Mouse (Mus musculus) brown adipose tissue, adult 24 weeks (tissue): ENCODE results near the gene Pdhx. TPM values are rescaled to one million over a fixed set of nuclear protein-coding genes. Genes with fewer than 3 reads are reported as not detected.

Experiments used
- H3K27ac ChIP-seq: fragments of 200-500 bp; replicated peaks from 2 replicates; pipeline ENCODE4 v1.5.1; 2012; ENCODE audit warnings: low read depth, mild to moderate bottlenecking, low read length
- H3K4me1 ChIP-seq: fragments of 200-500 bp; 2 replicates; pipeline ENCODE4 v1.6.1; 2012; ENCODE audit warnings: low read length, mixed read lengths; ENCODE audit not compliant: control insufficient read depth, insufficient read depth, insufficient read length
- H3K4me3 ChIP-seq: fragments of 200-500 bp; 2 replicates; pipeline ENCODE4 v1.5.1; 2012; ENCODE audit warnings: low read depth, mild to moderate bottlenecking, low read length, moderate library complexity; ENCODE audit not compliant: insufficient read depth
- polyA plus RNA-seq: library from polyadenylated mRNA; stranded (reverse); fragments of >200 nt; gene quantifications from 2 replicates; pipeline ENCODE4 v1.2.4, GENCODE M21; 2012; ENCODE audit not compliant: missing spikeins, insufficient read depth, insufficient read length

The Pdhx gene
- polyA plus RNA-seq, 1 experiment, result 131 TPM

- peaks cover 2% of the 10 kb centered on the region for H3K4me1 ChIP-seq
- H3K27ac ChIP-seq, result no peak overlapping the region
- no peak overlapping the region for H3K4me3 ChIP-seq
Observed at GRCm38 (mm10) chr2:103070586-103070985, 2.7 kb downstream of the Pdhx start.

DNA sequence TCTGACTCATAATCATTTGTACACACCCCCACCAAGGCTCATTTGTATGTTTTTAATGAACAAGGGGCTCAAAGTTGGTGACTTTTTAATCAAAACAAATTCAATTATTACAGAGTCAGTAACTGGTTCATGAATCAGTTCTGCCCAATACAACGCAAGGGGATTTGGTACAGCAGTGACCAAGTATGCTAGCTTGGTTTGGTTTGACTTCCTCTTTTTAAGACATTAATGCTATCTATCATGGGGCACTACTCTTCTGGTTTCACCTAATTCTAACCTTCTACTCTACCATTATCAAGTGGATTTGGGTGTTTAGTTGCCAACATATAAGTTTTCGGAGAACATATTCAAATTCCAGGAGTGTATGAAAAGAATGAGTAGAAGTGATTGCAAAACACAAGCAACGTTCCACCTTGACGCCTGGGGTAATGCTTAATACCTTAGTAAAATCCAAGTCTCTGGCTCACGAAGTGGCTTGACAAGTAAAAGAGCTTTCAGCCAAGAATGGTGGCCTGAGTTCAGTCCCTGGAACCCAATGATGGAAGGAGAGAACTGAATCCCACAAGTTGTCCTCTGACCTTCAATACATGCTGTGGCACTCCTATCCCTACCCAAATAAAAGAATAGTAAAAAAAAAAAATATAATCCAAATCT is 3.4 kb downstream of the Pdhx start:
- peaks cover 2% of the 10 kb centered on the region for H3K4me1 ChIP-seq
- H3K4me3 ChIP-seq, result no peak overlapping the region
- peak overlapping the region; percentile 16; the same call in 1 of the 2 replicates for H3K27ac ChIP-seq

DNA sequence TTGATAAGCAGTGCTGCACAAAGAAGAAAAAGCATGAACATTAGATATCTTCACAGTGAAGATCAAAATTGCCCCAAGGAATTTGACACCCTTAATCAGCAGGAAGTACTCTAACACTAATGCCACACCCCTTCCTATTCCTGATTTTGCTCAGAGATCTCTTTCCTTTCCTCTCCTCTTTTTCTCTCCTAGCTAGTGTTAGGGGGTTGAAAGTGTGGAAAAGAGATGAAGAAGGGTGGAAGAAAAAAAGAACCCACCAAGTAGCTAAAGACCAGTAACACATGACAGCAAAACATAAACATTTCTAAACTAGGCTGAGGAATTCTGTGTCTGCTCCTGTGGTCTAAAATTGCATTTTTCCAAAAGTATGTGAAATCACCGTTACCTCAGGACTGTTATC is 4.7 kb downstream of the Pdhx start:
- peaks cover 2% of the 10 kb centered on the region for H3K4me1 ChIP-seq
- no peak overlapping the region for H3K4me3 ChIP-seq
- no peak overlapping the region for H3K27ac ChIP-seq

DNA sequence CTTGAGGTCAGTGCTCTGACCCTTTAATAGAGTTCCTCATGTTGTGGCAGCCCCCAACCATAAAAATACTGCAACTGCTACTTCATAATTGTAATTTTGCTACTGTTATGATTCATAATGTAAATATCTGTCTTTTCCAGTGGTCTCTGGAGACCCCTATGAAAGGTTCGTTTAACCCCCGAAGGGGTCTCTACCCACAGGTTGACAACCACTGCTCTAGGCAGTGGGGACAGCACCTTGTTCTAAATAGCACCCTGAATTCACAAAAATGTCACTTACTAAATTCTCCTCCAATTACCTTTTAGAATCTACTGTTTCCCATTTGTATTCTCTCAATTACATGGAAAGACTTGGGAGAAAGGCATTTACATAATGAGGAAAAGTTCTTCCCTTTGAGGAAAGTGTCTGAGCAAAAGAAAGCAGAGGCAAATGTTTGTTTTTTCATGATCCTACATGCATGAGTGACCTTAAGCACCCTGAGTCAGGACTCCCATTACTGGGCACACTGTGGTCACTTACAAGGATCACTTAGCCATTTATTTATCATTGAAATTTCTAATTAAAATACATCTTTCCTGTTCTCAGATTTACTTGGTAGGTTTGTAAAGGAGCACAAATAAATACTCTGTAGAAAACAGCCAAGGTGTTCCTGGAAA is 5.6 kb downstream of the Pdhx start:
- H3K27ac ChIP-seq, result no peak overlapping the region
- H3K4me1 ChIP-seq, result peaks cover 2% of the 10 kb centered on the region

DNA sequence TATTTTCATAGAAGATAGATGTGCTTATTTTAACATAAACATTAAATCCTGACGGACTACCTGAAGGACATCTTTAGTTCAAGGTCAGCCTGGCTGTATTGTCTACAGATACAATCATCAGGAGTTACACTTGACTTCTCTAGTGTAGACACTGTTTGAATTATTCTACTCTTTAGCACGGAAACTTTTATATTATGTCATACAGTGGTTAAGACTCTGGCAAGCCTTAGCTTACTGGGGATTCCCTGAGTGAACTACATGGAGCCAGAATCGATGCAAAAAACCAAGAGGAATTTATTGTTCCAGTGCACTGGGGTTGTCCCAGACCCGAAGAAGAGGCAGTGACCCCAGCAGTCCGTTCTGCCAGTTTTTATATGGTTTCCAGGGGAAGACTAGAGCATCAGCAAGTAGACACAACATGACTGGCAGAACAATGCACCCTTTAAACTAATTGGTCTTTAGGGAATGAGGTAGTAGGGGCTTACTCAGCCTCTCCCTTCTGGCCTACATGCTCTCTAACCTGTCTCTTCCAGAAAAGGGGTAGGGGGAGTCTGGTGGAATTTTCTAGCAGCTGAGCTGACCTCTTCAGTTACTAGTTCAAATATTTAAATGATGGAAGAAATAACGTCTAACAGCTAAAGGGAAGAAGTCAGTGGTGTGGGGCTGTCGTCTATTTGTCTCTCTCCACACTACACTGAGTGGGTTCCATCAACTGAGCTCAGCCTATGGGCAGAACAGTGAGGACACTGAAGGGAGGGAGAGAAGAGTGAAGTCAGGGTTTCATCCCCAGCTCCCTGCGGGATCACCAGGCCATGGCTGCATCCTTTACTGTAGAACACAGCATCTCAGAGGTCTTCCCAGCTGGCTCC is 6.4 kb downstream of the Pdhx start:
- Histone ChIP-seq H3K4me3 (no peak overlapping the region), H3K4me1 (peaks cover 2% of the 10 kb centered on the region), H3K27ac (no peak overlapping the region)

More for the DNA sequence above, 5.6 kb downstream of the Pdhx start:
- H3K4me3 ChIP-seq, result no peak overlapping the region

GRCm38 (mm10) chr2:103062865-103063264 is 10.4 kb downstream of the Pdhx start:
- Histone ChIP-seq H3K27ac (no peak overlapping the region), H3K4me3 (no peak overlapping the region), H3K4me1 (no peaks in the 10 kb centered on the region)

DNA sequence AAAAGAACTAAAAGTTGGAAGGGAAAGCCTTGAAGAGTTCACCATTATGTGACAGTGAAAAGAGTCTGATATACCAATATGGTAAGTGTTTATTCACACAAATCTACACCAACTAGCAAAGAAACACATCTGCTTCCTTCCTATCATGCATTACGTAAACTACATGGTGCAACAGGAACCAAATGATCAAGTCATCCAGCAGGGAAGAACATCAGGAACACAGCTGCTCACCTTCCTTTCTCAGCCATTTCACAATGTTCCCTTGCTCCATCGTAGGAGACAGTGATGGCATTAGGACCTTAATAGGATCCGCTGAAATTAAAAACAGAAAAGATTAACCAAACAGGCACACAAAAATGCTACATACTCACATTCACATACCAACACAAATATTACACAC is 15.0 kb downstream of the Pdhx start:
- Histone ChIP-seq H3K4me3 (no peak overlapping the region), H3K4me1 (no peaks in the 10 kb centered on the region), H3K27ac (no peak overlapping the region)

GRCm38 (mm10) chr2:103055820-103056219 is 17.5 kb downstream of the Pdhx start:
- Histone ChIP-seq H3K27ac (no peak overlapping the region), H3K4me3 (no peak overlapping the region), H3K4me1 (no peaks in the 10 kb centered on the region)

- H3K4me3 ChIP-seq, result no peak overlapping the region
- H3K4me1 ChIP-seq, result no peaks in the 10 kb centered on the region
- H3K27ac ChIP-seq, result no peak overlapping the region
Observed at GRCm38 (mm10) chr2:103051937-103052893, 21.1 kb downstream of the Pdhx start.

DNA sequence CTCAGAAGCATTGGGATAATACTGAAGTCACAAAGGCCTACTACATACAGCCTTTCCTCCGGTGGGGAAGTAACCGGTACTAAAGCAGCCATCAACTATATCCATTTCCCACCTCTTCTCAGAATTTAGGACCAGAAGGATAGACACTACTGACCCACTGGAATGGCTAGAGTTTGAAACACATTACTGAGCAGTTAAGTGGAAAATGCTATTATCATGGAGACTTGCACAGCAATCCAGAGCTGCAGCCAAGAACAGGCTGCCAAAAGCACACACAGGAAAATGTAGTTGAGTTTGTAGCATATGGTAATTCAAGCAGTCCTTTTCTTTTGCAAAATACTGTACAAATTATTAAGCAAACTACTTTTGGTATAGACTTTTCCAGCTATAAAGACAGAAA is 28.0 kb downstream of the Pdhx start:
- Histone ChIP-seq H3K4me1 (no peaks in the 10 kb centered on the region), H3K4me3 (no peak overlapping the region), H3K27ac (no peak overlapping the region)

DNA sequence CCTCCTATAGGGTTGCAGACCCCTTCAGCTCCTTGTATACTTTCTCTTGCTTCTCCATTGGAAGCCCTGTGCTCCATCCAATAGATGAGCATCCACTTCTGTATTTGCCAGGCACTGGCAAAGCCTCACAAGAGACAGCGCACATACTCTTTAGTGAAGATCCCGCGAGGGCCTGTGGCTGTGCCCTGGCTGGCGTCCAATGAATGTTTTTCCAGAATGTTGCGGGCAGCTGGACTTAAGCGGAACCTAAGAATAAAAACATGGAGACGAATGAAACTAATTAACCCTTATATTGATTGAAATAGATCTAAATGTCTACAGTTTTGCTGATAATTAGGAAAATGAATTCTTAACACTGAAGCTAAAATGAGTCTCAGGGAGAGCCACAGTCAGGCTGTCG is 32.4 kb downstream of the Pdhx start:
- Histone ChIP-seq H3K4me1 (no peaks in the 10 kb centered on the region), H3K27ac (no peak overlapping the region), H3K4me3 (no peak overlapping the region)

GRCm38 (mm10) chr2:103037831-103038230 is 35.5 kb downstream of the Pdhx start:
- no peak overlapping the region for H3K27ac ChIP-seq
- no peak overlapping the region for H3K4me3 ChIP-seq
- H3K4me1 ChIP-seq, result no peaks in the 10 kb centered on the region

DNA sequence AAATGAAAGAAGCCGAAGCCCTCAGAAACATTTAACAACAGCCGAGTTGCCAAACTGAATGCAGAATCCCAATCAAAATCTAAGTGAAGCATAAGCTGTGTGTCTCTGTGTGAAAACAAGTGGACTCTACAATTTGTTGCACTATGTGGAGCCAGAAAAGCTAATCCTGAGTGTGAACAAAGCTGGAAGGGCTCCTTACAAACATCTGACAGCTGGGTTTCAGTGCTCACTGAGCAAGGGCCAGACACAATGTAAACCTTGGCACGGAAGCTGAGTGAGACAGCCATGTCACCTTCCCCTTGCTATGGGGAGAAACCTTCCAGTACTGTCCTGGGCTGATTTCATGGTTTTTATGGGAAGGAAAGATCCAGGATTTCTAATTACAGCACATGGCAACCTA is 50.6 kb downstream of the Pdhx start:
- H3K4me3 ChIP-seq, result no peak overlapping the region

GRCm38 (mm10) chr2:103020191-103020987 is 52.9 kb downstream of the Pdhx start:
- no peaks in the 10 kb centered on the region for H3K4me1 ChIP-seq

More for the DNA sequence above, 50.6 kb downstream of the Pdhx start:
- Histone ChIP-seq H3K4me1 (no peaks in the 10 kb centered on the region), H3K27ac (no peak overlapping the region)

More at GRCm38 (mm10) chr2:103020191-103020987, 52.9 kb downstream of the Pdhx start:
- no peak overlapping the region for H3K27ac ChIP-seq
- H3K4me3 ChIP-seq, result no peak overlapping the region
